Mouse (Mus musculus) spleen, embryonic (tissue): ENCODE measurements around the gene Ifnb1.

Experiments
- CTCF ChIA-PET: fragments of 350-600 bp; sonication (Branson Sonifier 250); formaldehyde crosslinking; loops from one replicate; lab custom pipeline; 2022; lab: Charles Lee

Gene Ifnb1

GRCm38 (mm10) chr4:88503753-88504152 lies 18.8 kb downstream of the Ifnb1 start:
- CTCF ChIA-PET: no interaction called here

DNA sequence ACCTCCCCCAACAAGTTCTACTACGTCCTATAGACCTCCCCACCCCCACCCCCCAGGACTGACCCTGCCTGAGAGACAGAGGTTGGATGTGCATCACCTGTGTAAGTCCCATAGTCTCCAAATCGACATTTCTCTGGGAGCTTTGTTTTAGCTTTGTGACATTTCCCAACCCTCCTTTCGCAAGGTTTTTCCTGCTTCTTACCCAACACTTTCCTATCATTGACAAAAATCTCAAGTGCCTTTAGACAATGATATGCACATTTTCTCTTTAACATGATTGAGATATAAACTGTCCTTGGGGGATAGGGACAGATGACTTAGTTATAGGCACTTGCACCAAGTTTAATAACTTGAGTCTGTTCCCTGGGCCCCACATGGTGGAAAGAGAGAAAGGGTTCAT lies 21.3 kb downstream of the Ifnb1 start:
- CTCF ChIA-PET: no interaction called here

DNA sequence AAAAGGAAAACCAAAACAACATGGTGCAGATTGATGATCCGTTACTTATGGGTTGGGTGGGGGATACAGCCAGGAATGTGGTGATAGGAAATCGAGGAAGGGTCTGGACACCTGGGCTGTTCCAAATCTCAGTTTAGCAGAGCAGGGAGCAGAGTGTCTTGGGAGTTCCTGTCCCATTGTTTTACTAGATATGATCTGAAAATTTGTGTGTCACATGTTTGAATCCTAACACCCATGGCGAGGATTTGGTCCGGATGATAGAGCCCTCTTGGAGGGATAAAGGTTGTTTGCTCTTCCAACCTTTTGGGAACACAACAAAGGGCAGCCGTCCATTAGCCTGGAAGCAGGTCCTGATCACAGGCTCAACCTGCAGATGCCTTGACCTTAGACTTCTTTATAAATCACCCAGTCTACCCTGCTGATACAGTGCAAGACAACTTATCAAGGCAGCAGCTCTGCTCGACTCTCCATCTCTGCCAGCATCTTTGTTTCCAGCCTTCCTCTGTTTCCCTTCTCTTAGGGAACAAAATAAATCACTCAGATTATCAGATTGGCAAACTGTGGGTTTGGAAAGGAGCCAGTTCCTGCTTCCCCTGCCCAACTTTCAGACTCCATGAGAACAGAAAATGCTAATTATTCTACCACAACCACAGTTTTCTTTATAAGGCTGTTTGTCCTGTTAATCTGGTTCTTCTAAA lies 26.1 kb downstream of the Ifnb1 start:
- CTCF ChIA-PET: no interaction called here

DNA sequence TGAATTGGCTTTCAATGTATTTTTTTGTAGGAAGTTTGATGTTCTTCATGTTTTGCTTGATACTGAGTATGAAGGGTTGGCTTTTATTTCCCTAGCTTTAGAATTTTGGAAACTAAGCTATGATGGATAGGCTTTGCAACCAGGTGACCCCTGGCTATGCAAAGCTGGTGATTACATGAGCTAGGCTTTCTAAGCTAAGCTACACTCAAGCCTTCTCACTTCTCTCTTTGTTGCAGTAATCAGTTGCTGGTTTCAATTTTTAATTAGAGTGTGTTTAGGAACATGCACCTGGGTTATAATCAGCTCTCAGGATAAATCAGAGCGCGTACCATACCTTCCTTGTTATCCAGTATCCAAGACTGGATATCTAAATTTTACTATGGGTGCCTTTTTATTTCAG lies 33.0 kb downstream of the Ifnb1 start:
- CTCF ChIA-PET: no interaction called here

GRCm38 (mm10) chr4:88488107-88488506 lies 34.5 kb downstream of the Ifnb1 start:
- CTCF ChIA-PET: interaction anchor here (0.6 kb wide), 1 partner anchor 300 kb away, joined by 7 read pairs; no protein-coding TSS in a partner anchor

- CTCF ChIA-PET: no interaction called here
Measured at GRCm38 (mm10) chr4:88480130-88480529, 42.4 kb downstream of the Ifnb1 start.

- CTCF ChIA-PET: no interaction called here
Measured at GRCm38 (mm10) chr4:88478809-88479186, 43.8 kb downstream of the Ifnb1 start.

GRCm38 (mm10) chr4:88478177-88478808 lies 44.3 kb downstream of the Ifnb1 start:
- CTCF ChIA-PET: no interaction called here

DNA sequence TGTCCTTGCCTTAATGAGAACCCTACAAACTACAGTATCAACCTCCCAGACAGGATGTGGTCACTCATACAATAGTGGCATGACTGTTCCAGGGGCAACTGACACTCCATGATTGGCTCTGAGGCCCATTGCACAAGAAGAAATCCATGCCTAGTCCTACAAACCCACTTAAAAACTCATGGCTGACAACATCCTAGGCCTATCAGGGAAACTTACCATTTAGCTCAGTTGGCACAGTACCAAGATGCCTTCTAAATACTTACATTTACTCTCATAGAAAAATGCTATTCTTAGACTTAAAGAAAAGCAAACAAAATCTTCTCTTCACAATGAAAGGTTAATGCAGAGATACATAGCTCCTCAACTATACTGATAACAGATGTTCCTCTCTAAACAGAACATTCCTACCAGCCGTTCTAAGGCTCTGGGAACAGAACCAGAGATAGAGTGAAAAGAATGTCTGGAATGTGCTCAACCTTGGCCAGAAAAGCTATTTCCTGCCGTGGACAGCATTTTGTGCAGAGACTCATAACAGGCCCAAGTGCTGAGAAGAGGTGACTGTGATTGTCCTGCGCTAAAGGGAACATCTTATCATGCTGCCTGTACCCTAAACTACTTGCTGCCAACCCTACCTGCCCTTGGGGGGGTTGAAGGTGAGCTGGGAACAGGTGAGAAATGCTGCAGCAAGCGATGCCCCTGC lies 45.9 kb downstream of the Ifnb1 start:
- CTCF ChIA-PET: interaction anchor here (0.7 kb wide), 1 partner anchor 82 kb away, joined by 4 read pairs; no protein-coding TSS in a partner anchor

DNA sequence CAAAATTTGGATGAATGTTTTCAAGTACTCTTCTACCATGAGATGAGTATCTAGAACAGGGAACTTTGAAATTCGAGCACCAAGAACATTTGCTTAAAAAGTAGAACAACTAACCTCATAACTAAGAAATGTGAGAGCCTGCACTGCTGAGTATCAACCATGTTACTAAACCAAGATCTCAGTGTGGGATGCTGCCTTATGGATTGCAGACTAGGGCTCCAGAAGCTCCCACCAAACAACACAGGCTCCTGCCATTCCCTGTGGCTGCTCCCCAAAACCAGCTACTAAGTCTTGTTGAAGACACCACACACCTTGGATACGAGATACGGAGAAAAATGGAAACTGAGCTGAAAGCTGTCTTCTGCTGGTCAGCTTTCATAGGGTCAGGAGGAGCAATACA lies 46.5 kb downstream of the Ifnb1 start:
- CTCF ChIA-PET: interaction anchor here (0.7 kb wide), 1 partner anchor 83 kb away, joined by 4 read pairs; no protein-coding TSS in a partner anchor
